Mouse (Mus musculus): Measurements from ENCODE around the gene Rtf1.
"Not testable (repeated sequence)": the region's sequence is repeated elsewhere in the genome, so short reads cannot be mapped to it uniquely, and the experiment has no call there.

Gene Rtf1

DNA sequence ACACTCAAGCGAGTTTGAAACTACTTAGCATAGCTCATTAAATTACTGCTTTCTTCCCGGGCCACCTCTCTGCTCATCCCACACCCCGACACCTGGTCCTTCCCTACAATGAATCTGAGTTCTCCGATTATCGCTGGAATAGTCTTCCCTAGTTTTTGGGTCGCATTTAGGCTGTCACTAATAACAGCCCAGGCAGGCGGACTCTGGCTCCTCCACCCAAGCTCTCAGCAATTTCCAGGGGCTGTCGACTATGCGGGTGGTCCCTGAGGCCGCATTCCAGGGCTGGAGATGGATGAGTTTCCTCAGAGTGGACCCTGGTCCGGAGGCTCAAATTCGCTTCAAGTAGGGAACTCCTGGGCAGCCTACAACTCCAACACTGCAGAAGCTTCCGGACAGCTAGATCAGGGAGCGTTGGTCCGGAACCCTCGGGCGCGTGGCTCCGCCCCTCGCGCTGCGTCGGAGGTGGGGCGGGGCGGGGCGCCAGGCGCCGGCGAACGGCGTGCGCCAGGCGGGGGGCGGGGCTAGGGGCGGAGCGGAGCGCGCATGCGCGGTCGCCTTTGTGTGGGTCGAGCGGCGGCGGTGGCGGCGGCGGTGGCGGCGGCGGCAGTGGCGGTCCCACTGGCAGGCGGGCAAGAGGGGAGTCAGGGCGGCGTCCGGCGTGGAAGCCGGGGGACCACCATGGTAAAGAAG lies at the start of gene Rtf1:
TSS of gene Rtf1 (plus strand) at position 544 of the 690 bp plus-strand sequence.
- DNase-seq, result peak; percentile 91

- no peak for DNase-seq
Observed at GRCm38 (mm10) chr2:119636781-119637180, 38.1 kb upstream of the Rtf1 start.

DNA sequence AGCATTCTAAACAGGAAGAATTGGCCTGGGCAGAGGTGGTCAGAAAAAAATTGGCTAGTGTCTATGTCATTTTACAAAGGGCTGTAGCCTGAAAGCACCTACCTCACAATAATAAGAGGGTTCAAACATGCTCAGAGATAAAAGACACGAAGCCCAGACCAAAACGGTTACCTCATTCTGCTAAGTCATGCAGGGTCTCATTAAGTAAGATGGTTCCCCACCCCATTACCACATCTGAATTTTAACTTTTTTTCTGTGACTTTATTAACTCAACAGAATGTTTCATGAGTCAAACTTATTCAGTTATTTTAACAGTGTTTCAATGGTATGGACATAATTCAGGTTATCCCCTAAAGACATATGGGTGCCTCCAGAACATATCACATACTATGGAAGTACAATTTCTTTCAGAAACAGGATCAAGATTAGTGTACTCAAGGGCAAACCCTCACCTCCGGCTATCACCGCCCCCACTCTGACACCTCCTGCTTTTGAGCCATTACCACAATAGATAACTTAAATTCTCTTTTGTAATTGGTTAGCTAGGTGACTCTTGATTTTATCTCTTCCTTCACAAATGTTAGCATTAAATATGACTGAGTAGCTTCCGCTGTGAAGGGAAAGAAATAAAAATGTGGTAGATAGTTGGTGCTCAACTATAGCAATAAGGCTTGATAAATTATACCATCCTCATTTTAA lies 33.5 kb upstream of the Rtf1 start:
- DNase-seq, result no peak

GRCm38 (mm10) chr2:119644254-119644653 lies 30.6 kb upstream of the Rtf1 start:
- DNase-seq, result no peak

DNA sequence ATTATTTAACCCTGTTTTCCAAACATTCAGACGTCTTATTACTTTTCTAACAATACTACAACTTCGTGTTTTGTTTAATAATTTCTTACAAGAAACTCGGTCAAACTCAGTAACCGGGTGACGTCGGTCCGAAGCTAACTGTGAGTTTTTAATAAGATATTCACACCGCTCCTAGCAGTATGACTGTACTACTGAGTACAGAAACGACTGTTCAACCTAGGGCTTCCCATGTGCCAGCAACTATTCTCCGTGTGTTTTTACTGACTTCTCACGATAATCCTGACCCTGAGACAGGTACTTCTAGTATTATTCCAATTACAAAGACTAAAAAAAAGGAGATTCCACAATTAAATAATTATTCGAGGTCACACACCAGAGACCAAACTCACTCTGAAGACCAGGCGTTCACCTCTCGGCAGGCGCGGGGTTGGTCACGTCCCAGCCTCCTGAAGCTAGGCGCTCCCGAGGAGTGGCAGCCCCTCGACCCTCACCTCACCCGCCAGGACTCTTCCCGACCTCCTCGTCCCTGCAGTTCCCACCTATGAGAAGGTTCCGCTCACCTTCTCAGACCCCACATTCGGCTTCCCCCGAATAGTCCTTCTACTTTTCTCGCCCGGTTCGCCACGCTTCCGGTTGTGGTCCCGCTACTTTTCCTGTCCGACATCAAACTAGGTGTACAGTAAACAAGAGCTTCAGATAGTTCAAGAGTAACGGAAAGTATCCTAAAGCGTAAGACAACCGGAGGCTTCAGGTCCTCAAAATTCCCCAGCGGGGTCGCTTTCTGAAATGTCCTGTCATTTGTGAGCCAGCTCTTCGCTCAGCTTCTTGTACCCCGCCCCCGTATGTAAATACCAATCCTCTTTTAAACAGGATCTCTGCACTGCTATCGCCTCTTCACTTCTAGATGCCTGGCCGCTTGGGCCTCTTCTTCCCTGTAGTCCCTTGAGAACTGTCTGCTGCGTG lies 12.4 kb upstream of the Rtf1 start, which contains the start of gene Ndufaf1:
TSS of gene Ndufaf1 (minus strand) at position 608 of the 963 bp plus-strand sequence.
- DNase-seq, result peak; percentile 76

GRCm38 (mm10) chr2:119665744-119666143 lies 9.1 kb upstream of the Rtf1 start:
- not testable (repeated sequence) for DNase-seq

- peak; percentile 23 for DNase-seq
Observed at GRCm38 (mm10) chr2:119669010-119669409, 5.9 kb upstream of the Rtf1 start.

GRCm38 (mm10) chr2:119675215-119675784 lies 432 bp downstream of the Rtf1 start:
- DNase-seq, result no peak

DNA sequence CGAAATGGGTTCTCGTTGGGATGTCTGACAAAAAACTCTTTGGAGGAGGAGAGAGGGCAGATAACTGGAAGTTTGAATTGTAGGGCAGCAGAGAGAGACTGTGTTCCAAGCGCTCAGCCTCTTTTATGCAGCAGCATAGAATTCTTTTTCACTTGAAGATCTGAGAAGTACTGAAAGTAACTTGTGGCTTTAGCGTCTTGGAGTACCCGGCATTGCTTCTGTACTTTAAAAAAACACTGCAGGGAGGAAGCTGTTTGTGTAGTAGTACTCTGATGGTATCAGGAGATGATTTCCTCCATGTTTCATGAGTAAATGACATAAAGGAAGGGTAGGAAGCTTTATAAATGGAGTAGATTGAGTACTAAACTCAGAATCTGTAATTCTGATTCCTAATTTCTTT lies 963 bp downstream of the Rtf1 start:
- DNase-seq, result no peak

DNA sequence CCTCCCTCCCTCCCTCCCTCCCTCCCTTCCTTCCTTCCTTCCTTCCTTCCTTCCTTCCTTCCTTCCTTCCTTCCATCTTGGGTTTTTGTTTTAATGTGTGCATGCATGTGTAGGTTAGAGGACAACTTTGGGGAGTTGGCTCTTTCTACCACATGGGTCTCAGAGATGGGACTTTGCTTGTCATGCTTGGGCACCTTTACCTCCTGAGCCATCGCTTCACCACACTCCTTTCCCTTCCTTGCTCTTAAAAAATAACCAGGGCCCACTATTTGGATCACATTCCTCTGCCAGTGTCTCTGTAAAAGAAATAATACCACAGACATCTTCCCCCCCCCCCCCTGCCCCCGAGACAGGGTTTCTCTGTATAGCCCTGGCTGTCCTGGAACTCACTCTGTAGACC lies 8.8 kb downstream of the Rtf1 start:
- peak; percentile 49 for DNase-seq

DNA sequence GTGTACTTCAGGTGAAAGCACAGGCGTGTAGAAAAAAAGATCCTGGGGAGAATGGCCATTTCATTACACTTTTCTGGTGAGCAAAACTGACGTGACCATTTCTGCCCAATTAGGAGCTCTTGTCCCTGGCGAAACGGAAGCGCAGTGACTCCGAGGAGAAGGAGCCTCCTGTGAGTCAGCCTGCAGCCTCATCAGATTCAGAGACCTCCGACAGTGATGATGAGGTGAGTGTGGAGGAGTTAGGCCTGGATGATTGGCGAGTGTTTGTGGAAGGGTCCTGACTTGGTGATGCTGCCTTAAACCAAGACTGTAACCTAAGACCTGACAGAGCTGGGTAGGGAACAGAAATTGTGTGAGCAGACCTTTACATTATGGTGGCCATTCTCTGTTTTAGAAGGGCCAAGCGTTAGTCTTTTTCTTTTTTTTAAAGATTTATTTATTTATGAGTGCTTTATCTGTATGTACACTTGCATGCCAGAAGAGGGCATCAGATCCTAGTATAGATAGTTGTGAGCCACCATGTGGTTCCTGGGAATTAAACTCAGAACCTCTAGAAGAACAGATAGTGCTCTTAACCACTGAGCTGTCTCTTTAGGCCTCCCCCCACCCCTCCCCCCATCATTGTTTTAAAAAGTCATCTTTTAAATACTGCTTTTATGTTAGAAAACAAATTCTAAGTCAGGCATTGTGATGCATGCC lies 17.3 kb downstream of the Rtf1 start:
- no peak for DNase-seq

DNA sequence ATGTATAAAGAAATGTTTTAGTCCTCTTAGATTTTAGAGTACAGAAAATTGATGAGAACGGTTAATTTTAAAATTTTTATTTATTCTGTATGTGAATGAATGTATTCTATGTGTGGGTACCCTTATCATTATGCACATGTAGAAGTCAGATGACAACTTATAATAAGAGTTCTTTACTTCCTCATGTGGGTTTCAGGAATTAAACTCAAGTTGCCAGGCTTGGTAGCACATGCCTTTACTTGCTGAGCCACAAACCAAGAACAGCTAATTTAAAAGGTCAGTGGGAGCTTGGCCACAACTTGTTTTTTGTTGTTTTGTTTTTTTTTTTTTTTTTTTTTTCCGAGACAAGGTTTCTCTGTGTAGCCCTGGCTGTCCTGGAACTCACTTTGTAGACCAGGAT lies 20.0 kb downstream of the Rtf1 start:
- DNase-seq, result no peak

DNA sequence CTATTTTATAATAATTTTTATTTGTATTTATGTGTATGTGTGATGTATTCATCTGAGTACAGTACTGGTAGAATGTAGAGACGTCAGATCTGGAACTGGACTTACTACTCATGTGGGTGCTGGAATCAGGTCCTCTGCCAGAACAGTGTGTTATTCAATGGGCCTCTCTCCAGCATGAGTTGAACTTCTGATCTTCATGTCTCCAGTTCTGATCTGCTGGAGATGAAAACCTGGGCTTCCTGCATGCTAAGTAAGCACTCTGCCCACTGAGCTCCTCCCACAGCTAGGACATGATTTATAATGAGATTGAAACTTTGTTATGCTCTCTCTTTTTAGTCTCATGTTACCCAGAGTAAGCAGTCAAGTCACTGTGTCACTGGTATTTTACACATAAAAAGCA lies 21.2 kb downstream of the Rtf1 start:
- DNase-seq, result peak; percentile 11

- DNase-seq, result no peak
Observed at GRCm38 (mm10) chr2:119698472-119698871, 23.6 kb downstream of the Rtf1 start.

DNA sequence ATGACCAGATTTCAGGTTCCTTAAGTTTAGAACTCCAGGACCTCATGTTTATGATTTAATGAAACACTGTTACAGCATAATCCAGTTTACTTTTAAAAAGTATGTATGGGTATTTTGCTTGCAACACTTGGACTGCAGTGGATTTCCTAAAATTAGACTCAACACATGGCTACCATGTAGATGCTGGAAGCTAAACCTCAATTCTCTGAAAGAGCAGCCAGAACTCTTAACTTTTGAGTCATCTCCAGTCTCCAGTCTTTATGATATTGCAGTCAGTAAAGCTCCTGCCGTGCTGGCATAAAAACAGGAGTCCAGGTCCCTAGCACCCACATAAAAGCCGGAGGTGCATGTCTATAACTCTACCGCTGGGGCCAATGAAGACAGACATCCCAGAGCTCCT lies 25.1 kb downstream of the Rtf1 start:
- DNase-seq, result no peak

GRCm38 (mm10) chr2:119703171-119703570 lies 28.3 kb downstream of the Rtf1 start:
- no peak for DNase-seq

- DNase-seq, result no peak
Observed at GRCm38 (mm10) chr2:119707676-119708075, 32.8 kb downstream of the Rtf1 start.

DNA sequence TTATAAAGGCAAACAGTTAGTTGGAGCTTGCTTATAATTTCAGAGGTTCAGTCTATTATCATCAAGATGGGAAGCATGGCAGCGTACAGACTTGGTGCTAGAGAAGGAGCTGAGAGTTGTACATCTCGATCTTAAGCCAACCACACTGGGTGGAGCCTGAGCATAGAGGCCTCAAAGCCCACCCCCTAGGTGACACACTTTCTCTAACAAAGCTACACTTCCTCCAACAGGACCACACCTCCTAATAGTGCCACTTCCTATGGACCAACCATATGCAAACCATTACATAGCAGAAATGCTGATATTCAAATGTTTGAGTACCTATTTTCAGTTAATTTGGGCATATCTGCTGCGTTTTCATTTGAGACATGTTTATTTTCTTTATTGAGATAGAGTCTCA lies 35.1 kb downstream of the Rtf1 start:
- no peak for DNase-seq

- not testable (repeated sequence) for DNase-seq
Observed at GRCm38 (mm10) chr2:119715868-119716267, 41.0 kb downstream of the Rtf1 start.

DNA sequence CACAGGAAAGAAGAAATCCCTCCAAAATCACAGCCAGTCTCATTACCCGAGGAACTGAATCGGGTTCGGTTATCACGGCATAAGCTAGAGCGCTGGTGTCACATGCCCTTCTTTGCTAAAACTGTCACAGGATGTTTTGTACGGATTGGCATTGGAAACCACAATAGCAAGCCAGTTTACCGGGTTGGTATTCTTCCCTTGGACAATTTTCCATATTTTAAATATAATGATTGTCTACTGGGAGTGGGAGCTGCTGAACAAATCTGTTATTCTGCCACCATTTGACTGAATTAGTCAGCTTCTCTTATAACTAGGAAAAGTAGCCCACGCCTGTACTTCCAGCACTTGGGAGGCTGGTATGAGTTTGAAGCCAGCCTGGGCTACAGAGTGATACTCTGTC lies 46.2 kb downstream of the Rtf1 start:
- no peak for DNase-seq

DNA sequence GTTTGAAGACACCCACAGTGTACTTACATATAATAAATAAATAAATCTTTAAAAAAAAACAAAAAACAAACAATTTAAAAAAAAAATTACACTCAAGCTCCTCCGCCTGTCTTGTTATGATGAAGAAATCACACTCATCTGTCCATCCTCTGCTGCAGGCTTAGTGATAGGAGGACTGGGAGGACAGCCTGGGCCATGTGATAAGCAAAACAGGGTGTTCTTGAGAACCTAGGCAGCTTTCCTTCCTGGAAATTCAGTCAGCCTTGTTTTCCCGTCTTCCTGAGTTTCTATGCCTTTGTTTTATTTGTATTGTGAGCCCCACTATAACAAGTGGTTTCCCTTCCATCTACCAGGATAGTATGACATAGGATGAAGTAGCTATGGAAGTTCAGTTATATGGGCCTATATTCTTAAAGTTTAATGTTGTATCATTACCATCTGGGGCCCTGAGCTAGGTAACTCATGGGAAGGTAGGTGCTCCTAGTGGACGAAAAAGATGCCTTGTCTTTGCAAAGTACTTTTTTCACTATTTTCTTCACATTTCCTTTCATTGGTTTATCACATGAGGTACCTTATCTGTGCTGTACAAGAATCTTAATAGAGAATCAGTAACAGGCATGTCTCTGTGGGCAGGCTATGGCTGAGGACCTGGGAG lies 53.0 kb downstream of the Rtf1 start:
- DNase-seq, result no peak

- DNase-seq, result no peak
Observed at GRCm38 (mm10) chr2:119730735-119731134, 55.9 kb downstream of the Rtf1 start.

Data from kidney, adult 11 months (tissue).